Mouse (Mus musculus): ENCODE data around the gene Akap2.

GRCm38 (mm10) chr4:57934181-57934580 is 216.7 kb downstream of the Akap2 start:
- TF ChIP-seq POLR2A (IDR thresholded peaks at IDR 0.05; ENCODE audit: insufficient read length, low read depth) (no peak), USF1 (IDR thresholded peaks at IDR 0.05; ENCODE audit: low read depth) (no peak)
